Mouse (Mus musculus): ENCODE results near the gene Bglap3. TPM values are rescaled to one million over a fixed set of nuclear protein-coding genes. Genes with fewer than 3 reads are reported as not detected.

Bglap3 gene
- not detected for polyA plus RNA-seq (2017; shearing (Covaris generic))

GRCm38 (mm10) chr3:88372643-88373042 is at the start of gene Bglap3:
TSS of gene Bglap3 (minus strand) at chr3:88372743.

GRCm38 (mm10) chr3:88409741-88410644 is 37.5 kb upstream of the Bglap3 start, which contains the start of gene Pmf1:
TSS of gene Pmf1 (minus strand) at chr3:88410331.

GRCm38 (mm10) chr3:88384364-88384763 is 11.8 kb upstream of the Bglap3 start, which contains the start of gene Bglap:
TSS of gene Bglap (minus strand) at chr3:88384464.

GRCm38 (mm10) chr3:88378599-88378998 is 6.1 kb upstream of the Bglap3 start, which contains the start of gene Bglap2:
TSS of gene Bglap2 (minus strand) at chr3:88378699.

GRCm38 (mm10) chr3:88364337-88364736 is 8.2 kb downstream of the Bglap3 start, which contains the start of gene Paqr6:
TSS of gene Paqr6 (plus strand) at chr3:88364584.

GRCm38 (mm10) chr3:88336058-88337013 is 36.2 kb downstream of the Bglap3 start, which contains the start of the genes Tmem79 and Smg5:
TSS of gene Tmem79 (minus strand) at chr3:88336148.
TSS of gene Smg5 (plus strand) at chr3:88336260.

GRCm38 (mm10) chr3:88324951-88325405 is 47.6 kb downstream of the Bglap3 start, which contains the start of gene Glmp:
TSS of gene Glmp (plus strand) at chr3:88325023.

Other genes with a start within 250 kb of the Bglap3 start
- gene Mef2d, start 230.4 kb downstream of the Bglap3 start, polyA plus RNA-seq (2017; shearing (Covaris generic)): 27.2 TPM
- gene Rhbg, start 118.0 kb downstream of the Bglap3 start, polyA plus RNA-seq (2017; shearing (Covaris generic)): not detected
- gene Gm38392, start 85.5 kb downstream of the Bglap3 start, polyA plus RNA-seq (2017; shearing (Covaris generic)): not detected
- gene Tsacc, start 75.7 kb downstream of the Bglap3 start, polyA plus RNA-seq (2017; shearing (Covaris generic)): 11.0 TPM
- gene Cct3, start 75.6 kb downstream of the Bglap3 start, polyA plus RNA-seq (2017; shearing (Covaris generic)): 376 TPM
- 422 TPM for gene Glmp, start 47.7 kb downstream of the Bglap3 start, polyA plus RNA-seq (2017; shearing (Covaris generic))
- 1.4 TPM for gene Tmem79, start 36.6 kb downstream of the Bglap3 start, polyA plus RNA-seq (2017; shearing (Covaris generic))
- 53.1 TPM for gene Smg5, start 36.5 kb downstream of the Bglap3 start, polyA plus RNA-seq (2017; shearing (Covaris generic))
- gene Paqr6, start 8.2 kb downstream of the Bglap3 start, polyA plus RNA-seq (2017; shearing (Covaris generic)): not detected
- not detected for gene Bglap2, start 6.0 kb upstream of the Bglap3 start, polyA plus RNA-seq (2017; shearing (Covaris generic))
- not detected for gene Bglap, start 11.7 kb upstream of the Bglap3 start, polyA plus RNA-seq (2017; shearing (Covaris generic))
- gene Pmf1, start 37.6 kb upstream of the Bglap3 start, polyA plus RNA-seq (2017; shearing (Covaris generic)): 34.7 TPM
- 21.2 TPM for gene Slc25a44, start 52.4 kb upstream of the Bglap3 start, polyA plus RNA-seq (2017; shearing (Covaris generic))
- 33.9 TPM for gene Sema4a, start 88.4 kb upstream of the Bglap3 start, polyA plus RNA-seq (2017; shearing (Covaris generic))
- 12.2 TPM for gene Lmna, start 137.2 kb upstream of the Bglap3 start, polyA plus RNA-seq (2017; shearing (Covaris generic))
- gene Mex3a, start 159.7 kb upstream of the Bglap3 start, polyA plus RNA-seq (2017; shearing (Covaris generic)): 0.26 TPM
- not detected for gene Rab25, start 175.6 kb upstream of the Bglap3 start, polyA plus RNA-seq (2017; shearing (Covaris generic))
- gene Lamtor2, start 180.3 kb upstream of the Bglap3 start, polyA plus RNA-seq (2017; shearing (Covaris generic)): 198 TPM
- gene Ubqln4, start 181.0 kb upstream of the Bglap3 start, polyA plus RNA-seq (2017; shearing (Covaris generic)): 49.3 TPM
- 136 TPM for gene Ssr2, start 203.1 kb upstream of the Bglap3 start, polyA plus RNA-seq (2017; shearing (Covaris generic))
- gene Arhgef2, start 233.2 kb upstream of the Bglap3 start, polyA plus RNA-seq (2017; shearing (Covaris generic)): 127 TPM

Measured in activated CD4-positive, CD25-positive, alpha-beta regulatory T cell, adult 9 weeks (primary cell).